Mouse (Mus musculus): ENCODE results near the gene Cd40. TPM values are rescaled to one million over a fixed set of nuclear protein-coding genes. Genes with fewer than 3 reads are reported as not detected.

The Cd40 gene
- 3.4 and 3.8 TPM in 2 replicates for polyA plus RNA-seq (2015; fragmentation: Nextera tagmentation; extraction: Ambion mirVana)

GRCm38 (mm10) chr2:165054888-165055852 lies at the start of gene Cd40:
Gene Cd40 (plus strand): TSS chr2:165055627.
- Histone ChIP-seq H3K4me1 (replicated peaks) (peaks cover 12% of the 10 kb centered on the region; the same call in 1 of the 2 replicates), H3K36me3 (no peaks in the 10 kb centered on the region), H3K4me2 (peak within 1 kb of the TSS; percentile 45), H3K27me3 (peaks cover 37% of the 10 kb centered on the region), H3K4me3 (replicated peaks) (peak within 1 kb of the TSS; percentile 42), H3K9ac (no peak within 1 kb of the TSS), H3K9me3 (replicated peaks) (peaks cover 7% of the 10 kb centered on the region; the same call in 1 of the 2 replicates), H3K27ac (no peak within 1 kb of the TSS)
- ATAC-seq (ENCODE audit: low read depth) (peak; percentile 68), DNase-seq (no peak)
- WGBS (ENCODE audit: insufficient replicate concordance): 5% methylated on average over 25 of the region's 25 CpGs

- Histone ChIP-seq H3K27me3 (no peaks in the 10 kb centered on the region), H3K4me1 (replicated peaks) (peaks cover 3% of the 10 kb centered on the region; the same call in 1 of the 2 replicates), H3K36me3 (peaks cover 98% of the 10 kb centered on the region), H3K9me3 (replicated peaks) (no peaks in the 10 kb centered on the region), H3K9ac (no peak overlapping the region), H3K4me2 (no peak overlapping the region), H3K27ac (no peak overlapping the region; the same call in 1 of the 2 replicates), H3K4me3 (replicated peaks) (no peak overlapping the region)
- no peak for DNase-seq
- peak; percentile 30; the same call in 1 of the 2 replicates for ATAC-seq (ENCODE audit: low read depth)
- WGBS (ENCODE audit: insufficient replicate concordance): 77% methylated on average over 4 of the region's 4 CpGs
Observed at GRCm38 (mm10) chr2:165006813-165007212, 48.6 kb upstream of the Cd40 start.

GRCm38 (mm10) chr2:165007986-165008385 lies 47.4 kb upstream of the Cd40 start:
- Histone ChIP-seq H3K36me3 (peaks cover 98% of the 10 kb centered on the region), H3K4me1 (replicated peaks) (peaks cover 3% of the 10 kb centered on the region; the same call in 1 of the 2 replicates), H3K4me3 (replicated peaks) (no peak overlapping the region), H3K27ac (no peak overlapping the region), H3K9ac (no peak overlapping the region), H3K27me3 (no peaks in the 10 kb centered on the region), H3K9me3 (replicated peaks) (no peaks in the 10 kb centered on the region), H3K4me2 (no peak overlapping the region)
- ATAC-seq (ENCODE audit: low read depth) (no peak), DNase-seq (no peak)
- 94% methylated on average over 1 of the region's 1 CpGs for WGBS (ENCODE audit: insufficient replicate concordance)

- Histone ChIP-seq H3K9ac (no peak overlapping the region), H3K27ac (no peak overlapping the region), H3K27me3 (no peaks in the 10 kb centered on the region), H3K4me2 (no peak overlapping the region), H3K4me3 (replicated peaks) (no peak overlapping the region), H3K9me3 (replicated peaks) (no peaks in the 10 kb centered on the region), H3K4me1 (replicated peaks) (peaks cover 3% of the 10 kb centered on the region; the same call in 1 of the 2 replicates), H3K36me3 (peaks cover 88% of the 10 kb centered on the region)
- DNase-seq: no peak
- no peak for ATAC-seq (ENCODE audit: low read depth)
- WGBS (ENCODE audit: insufficient replicate concordance): 89% methylated on average over 14 of the region's 14 CpGs
Observed at GRCm38 (mm10) chr2:165009161-165009560, 46.3 kb upstream of the Cd40 start.

- H3K27ac ChIP-seq: no peak overlapping the region
- H3K9me3 ChIP-seq (replicated peaks): no peaks in the 10 kb centered on the region
- DNase-seq: no peak
- no peak overlapping the region for H3K4me3 ChIP-seq (replicated peaks)
- peaks cover 84% of the 10 kb centered on the region for H3K36me3 ChIP-seq
- no peaks in the 10 kb centered on the region for H3K27me3 ChIP-seq
- H3K4me1 ChIP-seq (replicated peaks): peaks cover 6% of the 10 kb centered on the region; the same call in 1 of the 2 replicates
- no peak overlapping the region for H3K9ac ChIP-seq
- WGBS (ENCODE audit: insufficient replicate concordance): 56% methylated on average over 2 of the region's 2 CpGs
- no peak overlapping the region for H3K4me2 ChIP-seq
- ATAC-seq (ENCODE audit: low read depth): no peak
Observed at GRCm38 (mm10) chr2:165009581-165009980, 45.8 kb upstream of the Cd40 start.

GRCm38 (mm10) chr2:165010351-165010750 lies 45.1 kb upstream of the Cd40 start:
- no peak overlapping the region for H3K4me3 ChIP-seq (replicated peaks)
- no peaks in the 10 kb centered on the region for H3K27me3 ChIP-seq
- 61% methylated on average over 10 of the region's 10 CpGs for WGBS (ENCODE audit: insufficient replicate concordance)
- no peak for DNase-seq
- no peak overlapping the region for H3K9ac ChIP-seq
- H3K9me3 ChIP-seq (replicated peaks): no peaks in the 10 kb centered on the region
- no peak overlapping the region for H3K4me2 ChIP-seq
- no peak overlapping the region for H3K27ac ChIP-seq
- H3K36me3 ChIP-seq: peaks cover 76% of the 10 kb centered on the region
- ATAC-seq (ENCODE audit: low read depth): no peak
- H3K4me1 ChIP-seq (replicated peaks): peaks cover 10% of the 10 kb centered on the region

- Histone ChIP-seq H3K36me3 (peaks cover 46% of the 10 kb centered on the region), H3K9me3 (replicated peaks) (no peaks in the 10 kb centered on the region), H3K27ac (0 out of 2 replicates have a peak overlapping the region, but pooled peaks have one; percentile 32), H3K4me1 (replicated peaks) (peaks cover 13% of the 10 kb centered on the region), H3K9ac (no peak overlapping the region), H3K27me3 (no peaks in the 10 kb centered on the region), H3K4me3 (replicated peaks) (no peak overlapping the region), H3K4me2 (no peak overlapping the region)
- DNase-seq (no peak), ATAC-seq (ENCODE audit: low read depth) (no peak)
- 55% methylated on average over 5 of the region's 5 CpGs for WGBS (ENCODE audit: insufficient replicate concordance)
Observed at GRCm38 (mm10) chr2:165014935-165015334, 40.5 kb upstream of the Cd40 start.

- 78% methylated on average over 3 of the region's 3 CpGs for WGBS (ENCODE audit: insufficient replicate concordance)
Observed at GRCm38 (mm10) chr2:165020490-165020889, 34.9 kb upstream of the Cd40 start.

GRCm38 (mm10) chr2:165027163-165027562 lies 28.3 kb upstream of the Cd40 start:
- H3K27ac ChIP-seq: no peak overlapping the region
- no peaks in the 10 kb centered on the region for H3K27me3 ChIP-seq
- no peak for ATAC-seq (ENCODE audit: low read depth)
- no peak for DNase-seq
- no peak overlapping the region for H3K4me2 ChIP-seq
- H3K9me3 ChIP-seq (replicated peaks): no peaks in the 10 kb centered on the region
- whole genome bisulfite sequencing (ENCODE audit: insufficient replicate concordance): 42% methylated on average over 1 of the region's 1 CpGs
- H3K4me3 ChIP-seq (replicated peaks): no peak overlapping the region
- H3K4me1 ChIP-seq (replicated peaks): peaks cover 2% of the 10 kb centered on the region; the same call in 1 of the 2 replicates
- no peak overlapping the region for H3K9ac ChIP-seq
- peaks cover 8% of the 10 kb centered on the region for H3K36me3 ChIP-seq

More at GRCm38 (mm10) chr2:165020490-165020889, 34.9 kb upstream of the Cd40 start:
- Histone ChIP-seq H3K4me2 (no peak overlapping the region), H3K27ac (no peak overlapping the region), H3K4me3 (replicated peaks) (no peak overlapping the region), H3K9ac (no peak overlapping the region), H3K27me3 (no peaks in the 10 kb centered on the region), H3K4me1 (replicated peaks) (peaks cover 6% of the 10 kb centered on the region; the same call in 1 of the 2 replicates), H3K9me3 (replicated peaks) (no peaks in the 10 kb centered on the region), H3K36me3 (peaks cover 35% of the 10 kb centered on the region)
- DNase-seq (no peak), ATAC-seq (ENCODE audit: low read depth) (no peak)

GRCm38 (mm10) chr2:165032533-165032932 lies 22.9 kb upstream of the Cd40 start:
- Histone ChIP-seq H3K27me3 (peaks cover 1% of the 10 kb centered on the region; the same call in 1 of the 2 replicates), H3K36me3 (no peaks in the 10 kb centered on the region), H3K27ac (no peak overlapping the region), H3K9ac (no peak overlapping the region), H3K4me2 (peak overlapping the region; percentile 87), H3K9me3 (replicated peaks) (no peaks in the 10 kb centered on the region), H3K4me1 (replicated peaks) (peaks cover 30% of the 10 kb centered on the region), H3K4me3 (replicated peaks) (no peak overlapping the region)
- 62% methylated on average over 3 of the region's 3 CpGs for WGBS (ENCODE audit: insufficient replicate concordance)
- DNase-seq (no peak), ATAC-seq (ENCODE audit: low read depth) (no peak)

- DNase-seq: no peak
- peak overlapping the region; percentile 87 for H3K4me2 ChIP-seq
- 59% methylated on average over 6 of the region's 6 CpGs for WGBS (ENCODE audit: insufficient replicate concordance)
- no peaks in the 10 kb centered on the region for H3K9me3 ChIP-seq (replicated peaks)
- peak overlapping the region; percentile 90 for H3K4me3 ChIP-seq (replicated peaks)
- peaks cover 4% of the 10 kb centered on the region; the same call in 1 of the 2 replicates for H3K27me3 ChIP-seq
- H3K9ac ChIP-seq: peak overlapping the region; percentile 93
- H3K4me1 ChIP-seq (replicated peaks): peaks cover 30% of the 10 kb centered on the region
- H3K36me3 ChIP-seq: no peaks in the 10 kb centered on the region
- no peak overlapping the region for H3K27ac ChIP-seq
- ATAC-seq (ENCODE audit: low read depth): no peak
Observed at GRCm38 (mm10) chr2:165033306-165033705, 22.1 kb upstream of the Cd40 start.

Measured in liver, embryonic 13.5 days (tissue).